Mouse (Mus musculus) embryonic stem cell, embryonic (primary cell): ENCODE measurements around the gene Rngtt.

Experiments
- CTCF ChIA-PET, 4 experiments: fragments of 300-600 bp in 2 of 4; fragments of 350-600 bp in 2 of 4; sonication (Branson Sonifier 250); formaldehyde crosslinking; loops; one replicate each; lab custom pipeline; 2022; ENCODE audit warnings: inconsistent platforms in 2 of 4; lab: Charles Lee
- POLR2A ChIA-PET, 4 experiments: fragments of 300-600 bp in 2 of 4; fragments of 350-600 bp in 2 of 4; sonication (Branson Sonifier 250); formaldehyde crosslinking; loops; one replicate each; lab custom pipeline; 2022; ENCODE audit warnings: antibody characterized with exemption in 4 of 4, inconsistent platforms in 1 of 4; lab: Charles Lee

Gene Rngtt

DNA sequence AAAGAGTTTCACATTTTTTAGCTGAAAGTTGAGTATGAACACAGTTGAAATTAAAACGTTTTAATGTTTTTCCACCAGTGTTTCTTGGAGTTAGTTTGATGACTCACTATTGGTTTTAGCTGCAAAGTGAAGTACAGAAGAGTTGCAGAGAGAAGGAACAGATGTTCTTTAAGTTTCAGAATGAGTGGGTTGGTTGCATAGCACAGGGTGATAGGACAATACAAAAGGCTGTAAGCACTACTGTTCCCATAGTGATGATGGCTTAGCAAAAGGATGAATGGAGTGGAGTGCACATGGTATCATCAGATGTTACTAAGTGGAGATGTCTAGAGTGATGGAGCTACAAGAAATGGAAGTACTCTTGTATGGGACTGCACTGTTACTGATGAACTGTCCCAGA, 157.5 kb downstream of the Rngtt start:
- ChIA-PET POLR2A (interaction anchor here in 2 of 4 experiments (0.7 to 1.5 kb wide), 6 partner anchors 8 to 278 kb away, joined by 3 to 4 read pairs (median 3); partner anchors contain the start of gene Pm20d2 (in 1 of the 2)), CTCF (no interaction called here)

DNA sequence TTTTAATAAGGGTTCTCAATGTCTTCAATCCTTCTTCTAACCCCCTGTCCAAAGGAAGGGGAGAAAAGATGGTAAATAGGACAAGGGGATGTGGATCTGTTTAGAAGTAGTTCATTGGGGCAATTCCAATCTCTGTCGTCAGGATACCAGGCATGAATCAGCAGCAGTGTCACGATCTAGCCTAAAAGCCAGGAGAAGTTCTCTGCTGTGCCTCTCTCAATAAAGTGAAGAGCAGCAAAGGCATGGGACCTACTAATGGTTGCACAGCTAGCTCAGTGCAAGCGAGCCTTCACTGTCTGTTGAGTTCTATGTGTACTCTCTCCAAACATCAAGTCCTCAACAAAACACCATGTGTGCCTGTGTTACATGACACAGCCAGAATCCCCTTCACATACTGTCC, 158.0 kb downstream of the Rngtt start:
- ChIA-PET CTCF (no interaction called here), POLR2A (interaction anchor here in 1 of 4 experiments (0.8 to 1.2 kb wide), 4 partner anchors 8 to 32 kb away, joined by 3 to 4 read pairs (median 3); no protein-coding TSS in a partner anchor)

DNA sequence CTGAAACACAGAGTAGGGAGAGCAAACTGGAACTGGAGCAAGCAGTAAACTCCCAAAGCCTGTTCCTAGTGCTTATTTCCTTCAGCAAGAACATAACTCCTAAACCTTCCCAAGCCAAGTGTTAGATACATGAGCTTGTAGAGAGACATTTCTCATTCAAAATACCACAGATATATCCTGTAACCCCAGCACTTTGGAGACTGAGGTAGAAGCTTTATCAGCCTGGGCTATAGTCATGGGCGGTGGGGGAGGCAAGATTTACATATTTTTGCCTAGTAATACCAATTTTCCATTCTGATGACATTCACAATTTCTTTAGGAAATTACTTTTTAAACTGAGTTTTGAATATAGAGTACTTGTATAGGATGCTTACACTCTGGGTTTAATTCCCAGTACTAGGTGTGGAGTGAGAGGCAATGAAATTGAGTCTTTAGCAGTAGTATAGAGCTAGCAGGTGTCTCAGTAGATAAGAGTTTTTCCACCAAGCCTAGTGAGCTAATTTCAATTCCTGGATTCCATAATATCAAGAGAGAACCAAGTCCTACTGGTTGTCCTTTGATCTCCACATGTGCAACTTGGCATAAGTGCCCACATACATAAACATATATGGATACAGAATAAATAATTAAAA, 160.7 kb downstream of the Rngtt start:
- POLR2A ChIA-PET = interaction anchor here in 1 of 4 experiments (1.1 kb wide), 1 partner anchor 9 kb away, joined by 3 read pairs; no protein-coding TSS in a partner anchor
- CTCF ChIA-PET = no interaction called here

DNA sequence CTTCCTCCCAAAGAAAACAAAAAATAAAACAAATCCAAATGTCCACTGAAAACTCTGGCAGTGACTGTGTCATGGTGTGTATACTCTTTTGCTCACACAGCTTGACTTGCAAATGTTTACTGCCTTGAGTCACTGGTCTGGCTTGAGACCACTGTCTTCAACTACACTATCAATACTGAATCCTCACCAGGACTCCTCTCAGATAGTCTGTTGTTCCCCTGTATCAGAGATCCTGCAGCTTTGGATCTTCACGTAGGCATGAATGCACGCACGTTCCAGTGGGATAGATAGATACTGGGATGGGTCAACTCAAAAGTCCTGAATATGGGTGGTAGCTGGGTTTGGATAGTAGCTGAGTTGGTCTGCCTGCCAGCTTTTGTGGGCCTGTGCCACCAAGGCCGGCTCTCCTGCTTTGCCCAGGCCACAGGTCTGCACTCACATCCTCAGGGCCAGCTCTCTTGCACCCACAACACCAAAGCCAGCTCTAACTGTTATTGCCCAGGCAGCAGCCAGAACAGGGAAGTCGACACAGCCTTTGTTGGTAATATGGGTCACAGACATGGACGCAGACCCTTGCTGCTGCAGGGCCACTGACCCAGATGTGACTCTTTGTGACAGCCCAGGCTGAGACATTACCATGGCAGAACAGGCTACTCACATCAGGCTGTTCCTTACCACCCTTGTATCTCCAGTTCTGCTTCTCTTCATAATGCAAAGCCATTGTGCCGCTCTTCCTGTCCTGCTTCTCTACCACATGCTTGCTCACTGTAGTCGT, 168.1 kb downstream of the Rngtt start:
- POLR2A ChIA-PET = interaction anchor here in 1 of 4 experiments (0.9 kb wide), 2 partner anchors 10 to 12 kb away, joined by 3 read pairs; no protein-coding TSS in a partner anchor
- CTCF ChIA-PET = no interaction called here

DNA sequence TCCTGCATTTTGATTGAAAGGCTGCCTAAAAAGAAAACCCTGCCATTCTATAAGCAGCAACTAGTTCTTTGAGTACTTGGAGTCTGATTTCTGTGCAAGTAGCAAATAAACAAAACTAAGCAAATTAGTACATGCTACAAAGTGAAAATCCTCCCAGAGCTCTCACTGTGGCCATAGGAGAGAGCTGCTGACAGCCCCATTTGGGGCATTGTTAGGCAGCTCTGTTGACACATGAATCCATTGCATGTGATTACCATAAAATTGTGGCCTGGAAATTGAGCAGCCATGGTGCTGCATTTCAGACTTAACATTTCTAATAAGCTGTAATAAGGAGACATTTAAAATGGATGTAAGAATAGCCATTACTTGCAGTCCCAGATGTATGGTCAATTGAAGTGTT, 171.6 kb downstream of the Rngtt start:
- ChIA-PET POLR2A (interaction anchor here in 1 of 4 experiments (1.1 to 1.7 kb wide), 2 partner anchors 34 to 171 kb away, joined by 3 read pairs; no protein-coding TSS in a partner anchor), CTCF (interaction anchor here in 1 of 4 experiments (0.5 kb wide), 1 partner anchor 242 kb away, joined by 3 read pairs; no protein-coding TSS in a partner anchor)

DNA sequence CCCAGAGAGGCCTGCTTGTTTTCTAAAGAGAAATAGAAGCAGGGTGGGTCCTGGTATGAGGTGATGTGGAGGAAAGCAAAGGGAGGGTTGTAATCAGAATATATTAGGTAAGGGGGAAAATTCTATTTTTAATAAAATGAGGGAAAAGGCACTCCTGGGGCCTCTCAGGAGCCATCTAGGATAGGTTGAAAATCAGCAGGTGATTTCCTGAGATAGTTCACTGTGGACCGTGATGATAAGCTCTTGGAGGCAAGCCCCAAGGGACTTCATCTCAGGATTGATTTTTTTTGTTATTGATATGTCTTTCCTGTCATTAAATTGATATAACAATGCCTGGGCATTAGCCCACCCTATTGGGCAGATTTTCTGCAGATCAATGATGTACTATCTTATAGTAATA, 175.9 kb downstream of the Rngtt start:
- POLR2A ChIA-PET = interaction anchor here in 1 of 4 experiments (0.8 kb wide), 1 partner anchor 40 kb away, joined by 3 read pairs; no protein-coding TSS in a partner anchor
- CTCF ChIA-PET = no interaction called here

DNA sequence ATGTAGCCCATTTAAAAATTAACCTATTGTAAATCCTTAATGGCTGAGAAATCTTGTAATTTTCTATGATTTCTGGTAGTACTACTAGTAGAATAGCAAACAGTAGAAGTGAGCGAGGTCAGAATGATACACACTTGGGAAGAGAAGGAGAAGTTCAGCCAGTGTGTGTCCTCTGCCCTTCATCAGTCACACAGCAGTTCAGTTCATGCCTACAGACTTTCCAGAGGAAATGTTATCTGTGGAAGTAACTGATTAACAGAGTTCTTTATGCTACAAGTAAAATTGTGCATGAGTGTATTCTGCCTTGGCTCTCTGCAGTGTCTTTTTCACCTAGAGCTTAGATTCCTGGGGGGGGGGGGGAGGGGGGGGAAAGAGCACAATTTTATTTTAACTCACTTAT, 181.0 kb downstream of the Rngtt start:
- POLR2A ChIA-PET = interaction anchor here in 1 of 4 experiments (1.1 kb wide), 1 partner anchor 19 kb away, joined by 4 read pairs; no protein-coding TSS in a partner anchor
- CTCF ChIA-PET = no interaction called here

DNA sequence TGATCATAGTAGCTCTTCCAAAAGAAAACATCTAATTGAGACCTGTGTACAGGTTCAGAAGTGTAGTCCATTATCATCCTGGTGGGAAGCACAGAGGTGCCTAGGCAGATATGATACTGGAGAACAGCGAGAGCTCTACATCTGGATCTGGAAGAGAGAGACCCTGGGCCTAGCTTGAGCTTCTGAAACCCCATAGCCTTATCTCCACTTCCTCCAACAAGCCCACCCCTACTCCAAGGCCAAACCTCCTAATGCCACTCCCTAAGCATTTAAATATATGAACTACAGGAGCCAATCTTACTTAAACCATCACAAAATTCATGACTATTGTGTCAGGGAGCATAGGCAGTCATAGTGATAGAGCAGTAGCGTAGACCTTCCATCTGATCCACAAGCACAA, 184.3 kb downstream of the Rngtt start:
- ChIA-PET POLR2A (interaction anchor here in 2 of 4 experiments (0.6 to 2.0 kb wide), 3 partner anchors 12 to 657 kb away, joined by 5 to 7 read pairs (median 6); no protein-coding TSS in a partner anchor), CTCF (interaction anchor here in 1 of 4 experiments (0.7 kb wide), 1 partner anchor 9 kb away, joined by 3 read pairs; no protein-coding TSS in a partner anchor)

DNA sequence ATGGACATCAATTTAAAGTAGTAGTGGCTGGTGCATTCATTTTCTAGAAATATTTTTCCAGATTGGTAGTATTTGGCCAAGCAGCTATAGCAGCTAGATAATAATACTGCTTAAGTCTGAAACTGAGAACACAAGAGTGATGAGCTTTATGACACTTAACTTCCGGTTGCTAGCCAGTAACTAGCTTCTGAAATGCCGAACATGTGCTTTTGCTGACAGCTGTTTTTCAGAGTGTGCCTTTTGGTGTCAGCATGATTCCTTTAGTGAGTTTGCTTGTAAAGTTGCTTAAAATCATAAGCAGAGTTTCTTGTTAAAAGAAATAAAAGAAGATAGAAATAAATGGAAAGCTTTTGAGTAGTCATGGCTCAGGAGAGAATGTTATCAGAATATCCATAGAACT, 186.9 kb downstream of the Rngtt start:
- ChIA-PET CTCF (no interaction called here), POLR2A (interaction anchor here in 1 of 4 experiments (1.2 kb wide), 1 partner anchor 29 kb away, joined by 4 read pairs; no protein-coding TSS in a partner anchor)

DNA sequence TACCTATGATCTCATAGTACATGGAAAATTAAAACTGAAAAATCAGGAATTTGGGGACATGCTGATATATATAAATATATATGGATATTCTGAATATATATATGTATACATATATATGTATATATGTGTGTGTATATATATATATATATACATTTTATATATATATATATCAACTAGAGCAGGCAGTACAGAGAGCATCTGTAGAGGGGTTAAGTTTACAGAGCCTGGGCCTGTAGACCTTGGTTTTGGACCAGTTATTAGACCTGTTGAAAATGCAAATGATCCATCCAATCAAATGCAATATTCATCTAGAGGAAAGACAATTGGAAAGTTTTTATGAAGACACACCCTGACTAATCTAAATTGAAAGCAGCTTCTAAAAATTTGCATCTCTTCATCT, 187.5 kb downstream of the Rngtt start:
- CTCF ChIA-PET = no interaction called here
- POLR2A ChIA-PET = interaction anchor here in 2 of 4 experiments (0.5 to 1.5 kb wide), 5 partner anchors 11 to 623 kb away, joined by 3 to 4 read pairs (median 3); no protein-coding TSS in a partner anchor

DNA sequence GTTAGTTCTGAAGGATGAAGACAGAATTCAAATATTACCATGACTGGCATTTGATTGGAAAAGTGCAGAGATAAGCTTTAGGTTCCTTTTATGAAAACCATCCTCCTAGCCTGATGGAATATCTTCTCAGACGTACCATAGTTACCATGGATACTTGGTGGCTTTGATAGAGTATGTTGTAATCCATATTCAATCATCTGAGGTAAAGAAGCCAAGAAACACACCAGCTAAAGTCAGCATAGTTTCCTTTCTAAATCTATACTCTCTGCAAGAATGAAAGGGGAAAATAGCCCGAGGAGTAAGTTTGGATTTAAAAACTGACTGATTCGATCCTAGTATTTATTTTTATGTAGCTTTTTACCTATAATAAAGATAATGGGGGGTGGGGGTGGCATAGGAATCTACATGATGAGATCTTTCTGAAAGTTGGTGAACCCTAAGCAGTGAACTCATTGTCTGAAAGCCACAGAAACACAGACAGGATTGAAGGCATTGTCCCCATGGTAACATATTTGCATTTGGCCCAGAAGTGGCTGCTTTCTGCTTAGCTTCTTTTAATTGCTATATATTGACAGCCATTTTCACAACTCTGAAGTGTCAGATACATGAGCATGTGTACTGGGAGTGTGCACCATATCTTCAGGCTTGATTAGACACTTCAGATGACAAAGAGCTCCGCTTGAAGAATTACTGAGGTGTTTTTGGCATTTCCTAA, 188.2 kb downstream of the Rngtt start:
- POLR2A ChIA-PET = interaction anchor here in 3 of 4 experiments (0.5 to 1.5 kb wide), 5 partner anchors 10 to 1247 kb away, joined by 3 to 5 read pairs (median 3); no protein-coding TSS in a partner anchor
- CTCF ChIA-PET = interaction anchor here in 1 of 4 experiments (0.6 kb wide), 1 partner anchor 34 kb away, joined by 3 read pairs; no protein-coding TSS in a partner anchor

DNA sequence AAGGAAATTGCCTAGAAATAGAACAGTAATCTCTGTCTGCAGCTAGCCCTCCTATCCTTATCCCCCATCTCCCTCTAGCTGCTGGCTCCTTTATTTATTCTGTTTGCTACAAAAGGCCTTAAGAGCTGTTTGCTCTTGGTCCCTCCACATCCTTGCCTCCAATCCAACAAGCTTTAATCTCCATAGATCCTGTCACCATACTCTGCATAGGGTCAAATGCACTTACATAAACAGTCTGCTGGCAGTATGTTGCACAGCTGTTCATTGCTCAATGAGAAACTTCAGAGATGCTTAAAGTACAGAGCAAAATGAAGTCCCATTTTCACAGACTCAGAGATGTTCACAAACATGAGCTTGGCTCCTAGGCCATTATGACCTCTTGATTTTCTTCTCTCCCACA, 196.5 kb downstream of the Rngtt start:
- POLR2A ChIA-PET = interaction anchor here in 1 of 4 experiments (1.3 to 1.5 kb wide), 2 partner anchors 13 to 135 kb away, joined by 3 to 7 read pairs; no protein-coding TSS in a partner anchor
- CTCF ChIA-PET = interaction anchor here in 1 of 4 experiments (0.7 kb wide), 1 partner anchor 15 kb away, joined by 3 read pairs; no protein-coding TSS in a partner anchor

DNA sequence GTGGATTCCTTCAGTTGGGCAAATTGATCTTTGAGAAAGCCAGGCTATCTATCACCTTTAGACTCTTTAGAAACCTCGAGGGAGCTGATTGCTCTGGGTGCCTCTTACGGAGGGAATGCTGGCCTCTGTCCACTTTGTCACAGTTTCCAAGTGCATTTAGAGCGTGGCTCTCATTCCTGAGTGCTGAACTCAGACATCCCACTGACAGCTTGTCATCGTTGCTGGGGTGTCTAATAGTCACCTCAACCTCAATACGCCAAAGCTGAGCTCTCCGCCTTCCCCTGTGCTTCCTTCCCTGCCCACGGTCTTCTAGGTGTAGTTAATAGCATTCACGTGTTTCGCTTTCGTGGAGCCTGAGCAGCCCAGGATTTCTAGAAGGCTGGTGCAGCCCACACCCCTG, 200.4 kb downstream of the Rngtt start:
- CTCF ChIA-PET = no interaction called here
- POLR2A ChIA-PET = interaction anchor here in 2 of 4 experiments (0.7 to 2.6 kb wide), 4 partner anchors 10 to 36 kb away, joined by 4 to 15 read pairs (median 5); no protein-coding TSS in a partner anchor

DNA sequence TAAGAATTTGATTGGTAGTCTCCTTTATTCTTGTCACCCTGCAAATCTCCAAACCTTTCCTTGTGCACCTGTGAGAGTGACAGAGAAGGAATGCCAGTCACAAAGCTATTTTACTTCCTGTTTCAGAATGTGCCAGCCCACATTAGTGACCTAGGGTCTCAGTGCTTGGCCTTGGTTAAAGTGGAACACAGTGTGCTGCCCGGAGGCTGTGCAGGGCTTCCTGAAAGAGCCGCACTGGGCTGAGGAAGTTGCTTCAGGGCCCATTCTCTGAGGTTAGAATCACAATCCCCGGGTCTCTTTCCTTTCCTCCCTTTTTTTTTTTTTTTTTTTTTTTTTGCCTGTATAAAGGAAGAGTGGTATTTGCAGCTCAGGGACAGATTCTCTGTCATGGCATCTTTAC, 203.3 kb downstream of the Rngtt start:
- ChIA-PET POLR2A (interaction anchor here in 1 of 4 experiments (1.1 to 2.6 kb wide), 3 partner anchors 11 to 19 kb away, joined by 4 to 15 read pairs (median 8); no protein-coding TSS in a partner anchor), CTCF (interaction anchor here in 1 of 4 experiments (0.6 kb wide), 1 partner anchor 66 kb away, joined by 3 read pairs; no protein-coding TSS in a partner anchor)

DNA sequence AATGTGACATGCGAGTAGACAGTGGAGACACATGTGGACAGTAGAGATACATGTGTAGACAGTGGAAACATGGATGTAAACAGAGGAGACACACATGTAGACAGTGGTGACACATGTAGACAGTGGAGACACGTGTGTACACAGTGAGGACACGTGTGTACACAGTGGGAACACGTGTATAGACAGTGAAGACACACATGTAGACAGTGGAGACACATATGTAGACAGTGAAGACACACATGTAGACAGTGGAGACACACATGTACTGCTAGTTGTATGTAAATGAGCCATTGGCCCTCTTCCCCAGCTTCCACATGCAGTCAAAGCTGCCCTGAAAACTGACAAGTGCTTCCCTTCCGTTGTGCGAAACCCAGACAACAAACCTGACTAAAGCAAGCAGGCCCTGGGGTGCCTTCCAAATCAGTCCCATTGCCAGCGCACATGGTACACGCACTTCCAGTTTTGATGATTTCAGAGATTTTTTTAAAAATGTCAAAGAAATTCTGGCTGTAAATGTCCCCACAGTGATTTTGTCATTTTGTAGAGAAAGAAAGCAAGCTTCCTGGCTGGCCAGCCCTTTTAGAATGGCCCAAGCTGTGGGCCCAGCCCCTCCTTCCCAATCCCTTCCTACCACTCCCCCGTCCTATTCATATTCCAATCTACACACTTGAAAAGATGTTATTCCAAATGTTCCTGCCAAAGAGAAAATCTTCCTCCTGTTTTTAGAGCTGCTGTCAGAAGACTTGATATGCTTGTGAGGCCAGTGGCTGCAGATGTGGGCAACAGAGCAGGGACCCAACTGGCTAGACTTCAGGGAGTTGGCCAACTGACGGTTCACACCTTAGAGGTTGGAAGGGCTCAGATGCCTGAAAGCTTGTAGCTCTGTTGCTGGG, 204.2 kb downstream of the Rngtt start:
- ChIA-PET CTCF (interaction anchor here in 1 of 4 experiments (0.6 kb wide), 1 partner anchor 65 kb away, joined by 3 read pairs; no protein-coding TSS in a partner anchor), POLR2A (interaction anchor here in 2 of 4 experiments (0.7 to 1.7 kb wide), 3 partner anchors 10 to 18 kb away, joined by 3 to 8 read pairs (median 4); no protein-coding TSS in a partner anchor)

DNA sequence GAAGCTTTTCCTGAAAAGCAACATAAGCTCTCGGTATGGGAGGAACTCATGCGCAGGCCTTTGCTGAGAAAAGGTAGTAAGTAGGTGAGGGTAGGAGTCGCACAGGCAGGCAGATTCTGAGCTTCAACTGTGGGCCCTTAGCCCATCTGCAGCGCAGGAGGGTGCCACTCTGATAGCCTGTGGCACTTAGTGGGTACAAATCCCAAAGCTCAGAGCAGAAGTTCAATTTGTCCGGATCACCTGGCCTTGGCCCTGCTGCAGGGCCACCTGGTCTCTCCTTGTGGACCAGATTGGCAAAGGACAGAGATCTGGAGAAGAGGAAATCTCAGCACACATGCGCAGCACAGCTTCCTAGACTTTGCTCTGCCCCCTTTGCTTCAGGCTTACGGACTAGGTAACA, 210.1 kb downstream of the Rngtt start:
- ChIA-PET CTCF (interaction anchor here in 1 of 4 experiments (0.6 kb wide), 1 partner anchor 1537 kb away, joined by 4 read pairs; no protein-coding TSS in a partner anchor), POLR2A (interaction anchor here in 3 of 4 experiments (0.6 to 1.3 kb wide), 7 partner anchors 10 to 1474 kb away, joined by 3 to 6 read pairs (median 3); no protein-coding TSS in a partner anchor)
